ENCODE assay signal across 20 mouse cellular contexts in genomic region chr13:88534796-88535195, GRCm38 (mm10).
A peak's percentile ranks its signal among the peaks of the same experiment; 100 is the strongest.
DNase-seq lines count a peak whose midpoint lies in the region; ATAC-seq and TF ChIP-seq lines count a peak whose summit lies in the region.
"Had no signal": no experiment of that assay in that cellular context is flagged by ENCODE, and none has a peak within 500 bp of the region (broad histone marks: within the 10 kb centered on the region; RNA-seq: fewer than 3 reads in every experiment).

No protein-coding gene starts in this region.

- no peak overlapping the region for H3K4me2 ChIP-seq in forebrain, embryonic 14.5 days (ENCODE audit: low read length)
- H3K4me2 ChIP-seq in forebrain, embryonic 15.5 days (replicated peaks) = no peak overlapping the region
- H3K4me2 ChIP-seq: forebrain, embryonic 12.5 days; heart, embryonic 11.5 days; heart, embryonic 15.5 days; hindbrain, embryonic 13.5 days had no signal

- H3K9me3 ChIP-seq in forebrain, embryonic 14.5 days (replicated peaks; ENCODE audit: control insufficient read depth, low read length) = peaks cover 4% of the 10 kb centered on the region; the same call in 1 of the 2 replicates
- H3K9me3 ChIP-seq in forebrain, embryonic 15.5 days = no peaks in the 10 kb centered on the region
- H3K9me3 ChIP-seq: forebrain, embryonic 12.5 days; heart, embryonic 15.5 days had no signal

- no peaks in the 10 kb centered on the region for H3K36me3 ChIP-seq in forebrain, embryonic 14.5 days (ENCODE audit: control insufficient read depth, insufficient read depth, low read length)
- no peaks in the 10 kb centered on the region for H3K36me3 ChIP-seq in forebrain, embryonic 15.5 days
- H3K36me3 ChIP-seq: embryonic facial prominence, embryonic 10.5 days; forebrain, embryonic 12.5 days; heart, embryonic 15.5 days; hindbrain, embryonic 13.5 days had no signal

- H3K27ac ChIP-seq in forebrain, embryonic 14.5 days (ENCODE audit: low read depth, low read length) = no peak overlapping the region
- H3K27ac ChIP-seq in forebrain, embryonic 15.5 days (replicated peaks) = no peak overlapping the region
- H3K27ac ChIP-seq in layer of hippocampus, adult 2 months = no peak overlapping the region
- H3K27ac ChIP-seq: embryonic facial prominence, embryonic 10.5 days; forebrain, embryonic 12.5 days; heart, adult 2 months; heart, embryonic 15.5 days; hindbrain, embryonic 13.5 days had no signal

- H3K9ac ChIP-seq in forebrain, embryonic 14.5 days (ENCODE audit: low read length) = no peak overlapping the region
- H3K9ac ChIP-seq in forebrain, embryonic 15.5 days (replicated peaks) = no peak overlapping the region
- H3K9ac ChIP-seq: forebrain, embryonic 12.5 days; heart, embryonic 15.5 days; hindbrain, embryonic 13.5 days had no signal

- no peak for TF ChIP-seq CTCF in layer of hippocampus, adult 2 months (conservative IDR thresholded peaks at IDR 0.05)
- TF ChIP-seq CTCF in brain, embryonic 14.5 days (IDR thresholded peaks at IDR 0.05; ENCODE audit: borderline replicate concordance, extremely low read depth, insufficient read depth, insufficient read length) = no peak

- ATAC-seq in forebrain, embryonic 14.5 days = no peak
- ATAC-seq in forebrain, embryonic 15.5 days (replicated peaks) = no peak
- no peak for ATAC-seq in megakaryocyte progenitor cell, adult 5-6 weeks (replicated peaks; ENCODE audit: poor library complexity)
- ATAC-seq: activated CD4-positive, CD25-positive, alpha-beta regulatory T cell, adult 4 months; intestine, embryonic 16.5 days; Patski had no signal

- TF ChIP-seq POLR2A in brain, embryonic 14.5 days (IDR thresholded peaks at IDR 0.05; ENCODE audit: borderline replicate concordance, extremely low read depth, insufficient read depth, insufficient read length, poor library complexity, severe bottlenecking) = no peak

- no peak overlapping the region for H3K4me3 ChIP-seq in forebrain, embryonic 14.5 days (ENCODE audit: low read depth, low read length)
- H3K4me3 ChIP-seq in forebrain, embryonic 15.5 days = no peak overlapping the region
- H3K4me3 ChIP-seq in layer of hippocampus, adult 2 months = no peak overlapping the region
- H3K4me3 ChIP-seq: embryonic facial prominence, embryonic 10.5 days; forebrain, embryonic 12.5 days; heart, adult 2 months; heart, embryonic 15.5 days; hindbrain, embryonic 13.5 days had no signal

- DNase-seq in forebrain, embryonic 14.5 days (ENCODE audit: low spot score) = peak; percentile 25
- peak; percentile 21 to 37 for DNase-seq in layer of hippocampus, postnatal 10 days (ENCODE audit: low spot score in 2 of 2)
- no peak for DNase-seq in layer of hippocampus, adult 2 months (ENCODE audit: low spot score in 2 of 2)
- DNase-seq in brain, embryonic 14.5 days (ENCODE audit: low read depth) = peak; percentile 56
- DNase-seq: adrenal gland, postnatal 14 days; cerebellum, adult 8-10 months; gastrocnemius, postnatal 10 days; heart, adult 2 months; heart, postnatal 14 days had no signal

- no peaks in the 10 kb centered on the region for H3K27me3 ChIP-seq in forebrain, embryonic 14.5 days (replicated peaks; ENCODE audit: control insufficient read depth, insufficient read depth, low read length)
- no peaks in the 10 kb centered on the region for H3K27me3 ChIP-seq in forebrain, embryonic 15.5 days
- H3K27me3 ChIP-seq: CH12.LX; forebrain, embryonic 12.5 days; heart, embryonic 15.5 days; hindbrain, embryonic 13.5 days; Patski had no signal

- no peaks in the 10 kb centered on the region for H3K4me1 ChIP-seq in forebrain, embryonic 14.5 days (ENCODE audit: control insufficient read depth, insufficient read depth, low read length)
- H3K4me1 ChIP-seq in forebrain, embryonic 15.5 days = no peaks in the 10 kb centered on the region
- H3K4me1 ChIP-seq: embryonic facial prominence, embryonic 10.5 days; forebrain, embryonic 12.5 days; heart, embryonic 15.5 days; hindbrain, embryonic 13.5 days had no signal

Comparison
In these comparisons a context has a peak if more than half of its experiments do, and no peak if none do; other contexts are left out.
1. DNase-seq: peak in forebrain, embryonic 14.5 days (single experiment), layer of hippocampus, postnatal 10 days (2 of 2) and brain, embryonic 14.5 days (single experiment); none in layer of hippocampus, adult 2 months (0 of 2).